Mouse (Mus musculus): ENCODE results near the gene Ccr10. TPM values are rescaled to one million over a fixed set of nuclear protein-coding genes. Genes with fewer than 3 reads are reported as not detected.

The Ccr10 gene
- total and polyA plus RNA-seq, 2 experiments from 2014 or later, result 0.15 to 0.52 TPM

Small RNAs within 50 kb of the gene (microRNA-seq; reads per million reads assigned to microRNA genes)
- 0 reads per million in 2 experiments for gene Gm27626

Other genes starting within 250 kb of the Ccr10 start
- gene Stat3, start 235.9 kb downstream of the Ccr10 start, total RNA-seq (2014; rRNA removed), result 29.4 and 42.5 TPM in 2 replicates
- 20.5 and 31.2 TPM in 2 replicates for gene Stat3, start 235.9 kb downstream of the Ccr10 start, polyA plus RNA-seq (2015; fragmentation: Nextera tagmentation; extraction: Ambion mirVana)
- gene Cavin1, start 204.6 kb downstream of the Ccr10 start, total RNA-seq (2014; rRNA removed), result 14.8 and 22.7 TPM in 2 replicates
- 36.7 and 38.3 TPM in 2 replicates for gene Cavin1, start 204.6 kb downstream of the Ccr10 start, polyA plus RNA-seq (2015; fragmentation: Nextera tagmentation; extraction: Ambion mirVana)
- gene Atp6v0a1, start 166.0 kb downstream of the Ccr10 start, total RNA-seq (2014; rRNA removed), result 132 and 179 TPM in 2 replicates
- gene Atp6v0a1, start 166.0 kb downstream of the Ccr10 start, polyA plus RNA-seq (2015; fragmentation: Nextera tagmentation; extraction: Ambion mirVana), result 121 and 162 TPM in 2 replicates
- 11.3 and 14.9 TPM in 2 replicates for gene Naglu, start 105.4 kb downstream of the Ccr10 start, total RNA-seq (2014; rRNA removed)
- gene Naglu, start 105.4 kb downstream of the Ccr10 start, polyA plus RNA-seq (2015; fragmentation: Nextera tagmentation; extraction: Ambion mirVana), result 11.6 and 12.6 TPM in 2 replicates
- 0.23 and 0.71 TPM in 2 replicates for gene Hsd17b1, start 97.0 kb downstream of the Ccr10 start, total RNA-seq (2014; rRNA removed)
- gene Hsd17b1, start 97.0 kb downstream of the Ccr10 start, polyA plus RNA-seq (2015; fragmentation: Nextera tagmentation; extraction: Ambion mirVana), result not detected in 2 replicates
- gene Coasy, start 92.9 kb downstream of the Ccr10 start, total RNA-seq (2014; rRNA removed), result 39.3 and 40.7 TPM in 2 replicates
- gene Coasy, start 92.9 kb downstream of the Ccr10 start, polyA plus RNA-seq (2015; fragmentation: Nextera tagmentation; extraction: Ambion mirVana), result 39.8 and 40.2 TPM in 2 replicates
- gene Mlx, start 88.2 kb downstream of the Ccr10 start, total RNA-seq (2014; rRNA removed), result 68.0 and 76.5 TPM in 2 replicates
- 78.0 and 82.4 TPM in 2 replicates for gene Mlx, start 88.2 kb downstream of the Ccr10 start, polyA plus RNA-seq (2015; fragmentation: Nextera tagmentation; extraction: Ambion mirVana)
- gene Psmc3ip, start 80.0 kb downstream of the Ccr10 start, total RNA-seq (2014; rRNA removed), result 9.5 and 13.8 TPM in 2 replicates
- gene Psmc3ip, start 80.0 kb downstream of the Ccr10 start, polyA plus RNA-seq (2015; fragmentation: Nextera tagmentation; extraction: Ambion mirVana), result 19.2 and 25.7 TPM in 2 replicates
- 53.3 and 59.0 TPM in 2 replicates for gene Retreg3, start 55.5 kb downstream of the Ccr10 start, total RNA-seq (2014; rRNA removed)
- gene Retreg3, start 55.5 kb downstream of the Ccr10 start, polyA plus RNA-seq (2015; fragmentation: Nextera tagmentation; extraction: Ambion mirVana), result 21.0 and 23.2 TPM in 2 replicates
- gene Tubg1, start 55.5 kb downstream of the Ccr10 start, total RNA-seq (2014; rRNA removed), result 35.6 and 43.1 TPM in 2 replicates
- 64.8 and 66.6 TPM in 2 replicates for gene Tubg1, start 55.5 kb downstream of the Ccr10 start, polyA plus RNA-seq (2015; fragmentation: Nextera tagmentation; extraction: Ambion mirVana)
- 23.2 and 28.6 TPM in 2 replicates for gene Tubg2, start 19.5 kb downstream of the Ccr10 start, total RNA-seq (2014; rRNA removed)
- gene Tubg2, start 19.5 kb downstream of the Ccr10 start, polyA plus RNA-seq (2015; fragmentation: Nextera tagmentation; extraction: Ambion mirVana), result 59.9 and 69.7 TPM in 2 replicates
- gene Cntnap1, start 4.9 kb downstream of the Ccr10 start, total RNA-seq (2014; rRNA removed), result 3.0 and 3.5 TPM in 2 replicates
- gene Cntnap1, start 4.9 kb downstream of the Ccr10 start, polyA plus RNA-seq (2015; fragmentation: Nextera tagmentation; extraction: Ambion mirVana), result 0.35 and 1.1 TPM in 2 replicates
- 9.2 and 10.2 TPM in 2 replicates for gene Plekhh3, start 4.1 kb downstream of the Ccr10 start, total RNA-seq (2014; rRNA removed)
- 4.9 and 5.3 TPM in 2 replicates for gene Plekhh3, start 4.1 kb downstream of the Ccr10 start, polyA plus RNA-seq (2015; fragmentation: Nextera tagmentation; extraction: Ambion mirVana)
- gene Ezh1, start 51.0 kb upstream of the Ccr10 start, total RNA-seq (2014; rRNA removed), result 25.6 and 27.7 TPM in 2 replicates
- gene Ezh1, start 51.0 kb upstream of the Ccr10 start, polyA plus RNA-seq (2015; fragmentation: Nextera tagmentation; extraction: Ambion mirVana), result 18.8 and 22.5 TPM in 2 replicates
- gene Ramp2, start 70.6 kb upstream of the Ccr10 start, total RNA-seq (2014; rRNA removed), result 42.9 and 46.0 TPM in 2 replicates
- 93.4 and 102 TPM in 2 replicates for gene Ramp2, start 70.6 kb upstream of the Ccr10 start, polyA plus RNA-seq (2015; fragmentation: Nextera tagmentation; extraction: Ambion mirVana)
- 71.7 and 75.8 TPM in 2 replicates for gene Vps25, start 78.3 kb upstream of the Ccr10 start, total RNA-seq (2014; rRNA removed)
- gene Vps25, start 78.3 kb upstream of the Ccr10 start, polyA plus RNA-seq (2015; fragmentation: Nextera tagmentation; extraction: Ambion mirVana), result 135 and 138 TPM in 2 replicates
- 3.2 and 5.4 TPM in 2 replicates for gene Wnk4, start 85.1 kb upstream of the Ccr10 start, total RNA-seq (2014; rRNA removed)
- gene Wnk4, start 85.1 kb upstream of the Ccr10 start, polyA plus RNA-seq (2015; fragmentation: Nextera tagmentation; extraction: Ambion mirVana), result 7.8 and 9.1 TPM in 2 replicates
- 0.10 and 0.15 TPM in 2 replicates for gene Cntd1, start 103.6 kb upstream of the Ccr10 start, total RNA-seq (2014; rRNA removed)
- gene Cntd1, start 103.6 kb upstream of the Ccr10 start, polyA plus RNA-seq (2015; fragmentation: Nextera tagmentation; extraction: Ambion mirVana), result 0.36 and 0.61 TPM in 2 replicates
- gene Coa3, start 103.7 kb upstream of the Ccr10 start, total RNA-seq (2014; rRNA removed), result 110 and 140 TPM in 2 replicates
- 208 and 233 TPM in 2 replicates for gene Coa3, start 103.7 kb upstream of the Ccr10 start, polyA plus RNA-seq (2015; fragmentation: Nextera tagmentation; extraction: Ambion mirVana)
- gene Becn1, start 126.8 kb upstream of the Ccr10 start, total RNA-seq (2014; rRNA removed), result 107 and 177 TPM in 2 replicates
- gene Becn1, start 126.8 kb upstream of the Ccr10 start, polyA plus RNA-seq (2015; fragmentation: Nextera tagmentation; extraction: Ambion mirVana), result 133 and 145 TPM in 2 replicates
- 70.7 and 80.9 TPM in 2 replicates for gene Psme3, start 140.8 kb upstream of the Ccr10 start, total RNA-seq (2014; rRNA removed)
- gene Psme3, start 140.8 kb upstream of the Ccr10 start, polyA plus RNA-seq (2015; fragmentation: Nextera tagmentation; extraction: Ambion mirVana), result 78.2 and 88.0 TPM in 2 replicates
- 2.7 and 4.4 TPM in 2 replicates for gene Aoc2, start 149.6 kb upstream of the Ccr10 start, total RNA-seq (2014; rRNA removed)
- 0.42 and 0.87 TPM in 2 replicates for gene Aoc2, start 149.6 kb upstream of the Ccr10 start, polyA plus RNA-seq (2015; fragmentation: Nextera tagmentation; extraction: Ambion mirVana)
- 0.31 and 0.43 TPM in 2 replicates for gene Aoc3, start 155.2 kb upstream of the Ccr10 start, total RNA-seq (2014; rRNA removed)
- 0.05 and 0.08 TPM in 2 replicates for gene Aoc3, start 155.2 kb upstream of the Ccr10 start, polyA plus RNA-seq (2015; fragmentation: Nextera tagmentation; extraction: Ambion mirVana)
- not detected in 2 replicates for gene G6pc, start 192.1 kb upstream of the Ccr10 start, total RNA-seq (2014; rRNA removed)
- not detected in 2 replicates for gene G6pc, start 192.1 kb upstream of the Ccr10 start, polyA plus RNA-seq (2015; fragmentation: Nextera tagmentation; extraction: Ambion mirVana)
- gene Aarsd1, start 242.2 kb upstream of the Ccr10 start, total RNA-seq (2014; rRNA removed), result 87.8 and 89.8 TPM in 2 replicates
- gene Aarsd1, start 242.2 kb upstream of the Ccr10 start, polyA plus RNA-seq (2015; fragmentation: Nextera tagmentation; extraction: Ambion mirVana), result 90.9 and 101 TPM in 2 replicates
- 1.0 and 5.7 TPM in 2 replicates for gene Gm27029, start 249.4 kb upstream of the Ccr10 start, total RNA-seq (2014; rRNA removed)
- 5.1 and 6.2 TPM in 2 replicates for gene Gm27029, start 249.4 kb upstream of the Ccr10 start, polyA plus RNA-seq (2015; fragmentation: Nextera tagmentation; extraction: Ambion mirVana)
- gene Rundc1, start 249.6 kb upstream of the Ccr10 start, total RNA-seq (2014; rRNA removed), result 10.9 and 12.6 TPM in 2 replicates
- gene Rundc1, start 249.6 kb upstream of the Ccr10 start, polyA plus RNA-seq (2015; fragmentation: Nextera tagmentation; extraction: Ambion mirVana), result 18.9 and 24.4 TPM in 2 replicates
- 0.62 and 1.8 TPM in 2 replicates for gene Ptges3l, start 249.9 kb upstream of the Ccr10 start, total RNA-seq (2014; rRNA removed)
- 1.2 and 2.4 TPM in 2 replicates for gene Ptges3l, start 249.9 kb upstream of the Ccr10 start, polyA plus RNA-seq (2015; fragmentation: Nextera tagmentation; extraction: Ambion mirVana)

Measured in forebrain, postnatal 0 days (tissue).